25 mouse cellular contexts compared by ENCODE assay signal in genomic region chr6:3982661-3983284, GRCm38 (mm10). TPM values are rescaled to one million over a fixed set of nuclear protein-coding genes. Genes with fewer than 3 reads are reported as not detected.
"Had no signal": no experiment of that assay in that cellular context is flagged by ENCODE, and none has a peak within 500 bp of the region (broad histone marks: within the 10 kb centered on the region; RNA-seq: fewer than 3 reads in every experiment).

No protein-coding gene starts in this region.

- H3K9ac ChIP-seq: heart, embryonic 12.5 days; heart, embryonic 13.5 days; heart, embryonic 15.5 days; hindbrain, embryonic 12.5 days; hindbrain, embryonic 13.5 days; hindbrain, embryonic 14.5 days; hindbrain, embryonic 15.5 days; kidney, embryonic 15.5 days had no signal

- H3K4me3 ChIP-seq: heart, embryonic 10.5 days; heart, embryonic 12.5 days; heart, embryonic 13.5 days; heart, embryonic 15.5 days; hindbrain, embryonic 10.5 days; hindbrain, embryonic 12.5 days; hindbrain, embryonic 13.5 days; hindbrain, embryonic 15.5 days; kidney, embryonic 15.5 days; layer of hippocampus, adult 2 months; left cerebral cortex, adult 2 months had no signal

- ATAC-seq: hindbrain, postnatal 0 days; inflammation-experienced regulatory T-cells, adult 6 months had no signal

- H3K4me2 ChIP-seq: heart, embryonic 11.5 days; heart, embryonic 12.5 days; heart, embryonic 13.5 days; heart, embryonic 15.5 days; hindbrain, embryonic 12.5 days; hindbrain, embryonic 13.5 days; hindbrain, embryonic 14.5 days; hindbrain, embryonic 15.5 days; kidney, embryonic 15.5 days had no signal

- H3K27ac ChIP-seq: heart, embryonic 10.5 days; heart, embryonic 13.5 days; heart, embryonic 15.5 days; hindbrain, embryonic 10.5 days; hindbrain, embryonic 12.5 days; hindbrain, embryonic 13.5 days; hindbrain, embryonic 14.5 days; hindbrain, embryonic 15.5 days; hindbrain, postnatal 0 days; kidney, embryonic 15.5 days; kidney, postnatal 0 days; layer of hippocampus, adult 2 months; left cerebral cortex, adult 2 months had no signal

- H3K4me1 ChIP-seq: heart, embryonic 10.5 days; heart, embryonic 12.5 days; heart, embryonic 13.5 days; heart, embryonic 15.5 days; hindbrain, embryonic 10.5 days; hindbrain, embryonic 12.5 days; hindbrain, embryonic 13.5 days; hindbrain, embryonic 15.5 days; kidney, embryonic 15.5 days had no signal

- H3K36me3 ChIP-seq: heart, embryonic 10.5 days; heart, embryonic 12.5 days; heart, embryonic 13.5 days; heart, embryonic 15.5 days; hindbrain, embryonic 10.5 days; hindbrain, embryonic 12.5 days; hindbrain, embryonic 13.5 days; hindbrain, embryonic 15.5 days; kidney, embryonic 15.5 days had no signal

- H3K9me3 ChIP-seq: heart, embryonic 10.5 days; heart, embryonic 12.5 days; heart, embryonic 13.5 days; heart, embryonic 15.5 days; hindbrain, embryonic 10.5 days; hindbrain, embryonic 12.5 days; hindbrain, embryonic 13.5 days; hindbrain, embryonic 15.5 days; kidney, embryonic 15.5 days had no signal

- H3K27me3 ChIP-seq: heart, embryonic 12.5 days; heart, embryonic 13.5 days; heart, embryonic 15.5 days; hindbrain, embryonic 12.5 days; hindbrain, embryonic 13.5 days; hindbrain, embryonic 15.5 days; kidney, embryonic 15.5 days had no signal

RNA-seq across cellular contexts. Expression of gene Tfpi2, which starts 5.9 kb away (rescaled TPM):
- polyA plus RNA-seq: inflammation-experienced regulatory T-cells, adult 6 months had no signal

RNA-seq across cellular contexts. Expression of gene Gngt1, which starts 10.8 kb away (rescaled TPM):
- polyA plus RNA-seq: heart, embryonic 10.5 days; heart, embryonic 11.5 days; heart, embryonic 12.5 days; heart, embryonic 13.5 days; heart, embryonic 14.5 days; heart, embryonic 15.5 days; heart, embryonic 16.5 days; heart, postnatal 0 days; hindbrain, embryonic 10.5 days; hindbrain, embryonic 11.5 days; hindbrain, embryonic 12.5 days; hindbrain, embryonic 13.5 days; hindbrain, embryonic 14.5 days; hindbrain, embryonic 15.5 days; hindbrain, postnatal 0 days; inflammation-experienced regulatory T-cells, adult 6 months; intestine, embryonic 14.5 days; kidney, adult 2 months; kidney, embryonic 14.5 days; kidney, embryonic 15.5 days; kidney, embryonic 16.5 days; large intestine, adult 2 months had no signal

RNA-seq across cellular contexts. Expression of gene Gng11, which starts 20.9 kb away (rescaled TPM):
- polyA plus RNA-seq: inflammation-experienced regulatory T-cells, adult 6 months had no signal
